Mouse (Mus musculus) naive thymus-derived CD4-positive, alpha-beta T cell, adult 2 months (primary cell): Measurements from ENCODE around the gene Ryr3.

Source experiments
- DNase-seq: peaks from one replicate; pipeline ENCODE4 v3.0.0-alpha.2; 2011; ENCODE audit warnings: low read depth

Ryr3 gene

DNA sequence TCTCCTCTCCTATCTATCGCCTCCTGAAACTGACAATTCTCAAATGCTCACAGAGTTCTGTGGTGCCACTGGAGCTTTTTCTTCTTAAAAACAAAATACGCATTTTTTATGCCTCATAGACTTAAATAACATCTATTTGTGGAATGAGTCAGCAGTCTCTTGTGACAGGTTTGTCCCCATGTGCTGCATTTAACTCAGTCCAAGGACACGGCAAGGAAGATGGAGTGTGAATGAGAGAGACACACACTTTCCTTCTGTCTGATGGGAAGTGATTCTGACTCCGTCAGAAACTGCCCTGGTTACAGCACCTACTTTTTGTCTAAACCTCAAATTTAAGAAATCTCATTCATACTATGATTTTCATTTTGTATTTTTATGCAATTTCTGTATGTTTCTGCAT, 306.3 kb downstream of the Ryr3 start:
- no peak for DNase-seq

DNA sequence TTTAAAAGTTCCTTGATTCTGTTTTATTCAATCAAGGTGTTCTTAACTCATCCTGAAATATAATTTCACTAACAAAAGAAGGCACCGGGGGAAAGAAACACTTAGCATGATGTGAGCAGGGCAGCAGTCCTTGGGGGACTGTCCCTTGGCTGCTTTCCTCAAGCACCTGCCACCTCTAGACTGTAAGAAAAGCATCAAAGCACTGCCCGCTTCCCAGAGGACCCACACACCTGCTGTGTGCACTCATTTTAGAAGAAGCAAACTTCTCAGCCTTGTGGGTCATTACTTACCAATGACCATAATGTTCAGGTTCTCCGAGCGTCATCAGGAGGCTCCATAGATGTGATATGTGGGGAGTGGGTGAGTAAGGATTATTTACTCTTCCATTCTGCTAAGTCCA, 307.8 kb downstream of the Ryr3 start:
- no peak for DNase-seq

DNA sequence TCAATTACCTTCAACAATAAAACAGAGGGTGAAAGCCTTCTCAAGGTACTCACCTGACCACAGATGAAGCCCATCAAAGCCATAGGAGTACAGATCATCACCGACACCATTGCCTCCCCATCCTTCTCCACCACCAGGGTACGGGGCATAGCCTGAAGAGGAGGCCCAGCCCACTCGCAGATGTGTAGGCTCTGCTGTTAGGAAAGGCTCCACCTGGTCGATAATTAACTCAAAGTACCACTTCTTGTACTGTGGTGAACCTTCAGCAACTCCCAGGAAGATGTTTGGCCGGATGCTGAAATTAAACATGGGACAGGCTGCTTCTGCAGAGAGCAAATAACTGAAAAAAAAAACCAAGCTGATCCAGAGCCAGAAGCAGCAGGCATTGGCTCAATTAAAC, 316.1 kb downstream of the Ryr3 start:
- DNase-seq = no peak

DNA sequence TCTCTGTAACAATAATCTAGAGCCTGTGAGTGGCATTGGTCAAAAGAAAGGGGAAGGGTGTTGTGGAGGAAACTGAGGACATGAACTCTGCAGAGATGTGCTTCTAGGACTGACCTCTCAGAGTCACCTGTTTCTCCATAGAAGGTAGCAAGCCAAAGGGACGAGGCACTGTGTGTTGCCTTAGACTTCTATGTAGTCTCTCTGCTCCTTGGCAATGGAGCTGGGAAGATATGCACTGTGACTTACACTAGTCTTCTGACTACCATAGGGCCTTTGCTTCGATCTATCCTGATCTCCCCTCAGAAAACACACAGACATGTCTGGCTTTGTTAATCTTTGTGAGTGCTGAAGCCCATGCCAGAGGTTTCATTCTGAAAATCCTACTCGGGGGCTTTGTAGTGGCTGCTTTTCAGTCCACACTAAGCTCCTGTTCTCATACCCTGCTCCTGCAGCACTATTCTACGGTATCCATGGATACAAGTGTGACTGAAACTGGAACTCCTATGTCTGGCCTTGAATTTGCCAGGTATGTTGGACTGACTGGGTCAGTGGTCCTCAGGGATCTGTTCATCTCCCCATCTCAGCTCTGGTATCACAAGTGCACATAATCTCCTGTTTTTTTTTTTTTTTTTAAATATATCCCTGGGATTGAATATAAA, 332.3 kb downstream of the Ryr3 start:
- DNase-seq = no peak

DNA sequence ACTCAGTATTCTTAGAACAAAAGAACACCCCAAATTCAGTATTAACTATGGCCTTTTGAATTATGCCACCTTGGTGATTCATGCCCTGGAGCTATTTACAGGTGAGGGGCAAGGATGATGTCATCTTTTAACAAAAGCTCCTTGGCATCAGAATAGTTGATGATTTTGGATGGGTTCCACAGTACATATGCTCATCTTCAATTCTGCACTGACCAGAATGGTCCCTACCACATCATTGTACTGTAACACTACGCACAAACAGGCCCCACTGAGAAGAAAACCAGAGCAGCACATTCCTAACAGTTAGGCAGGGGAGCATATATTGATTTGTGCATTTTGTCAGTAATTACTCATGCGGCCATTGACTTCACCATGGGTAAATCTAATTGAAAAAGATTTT, 335.1 kb downstream of the Ryr3 start:
- no peak for DNase-seq

DNA sequence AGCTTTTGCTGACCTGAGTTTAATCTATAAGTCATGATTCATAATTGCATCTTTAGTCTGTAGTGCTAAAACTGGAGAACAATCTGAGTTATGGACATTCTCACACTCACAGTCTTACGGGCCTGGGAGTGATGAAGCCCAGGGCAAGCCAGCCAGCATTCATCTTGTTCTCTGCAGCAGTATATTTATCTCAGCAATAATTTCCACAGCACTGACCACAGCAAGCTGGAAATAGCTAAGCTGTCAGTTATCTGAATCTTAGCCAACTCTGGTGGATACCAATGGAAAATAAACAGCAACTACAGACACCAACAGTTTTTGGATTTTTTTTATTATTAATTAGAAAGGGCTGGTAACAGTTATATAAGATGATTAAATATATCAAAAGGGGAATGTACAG, 335.5 kb downstream of the Ryr3 start:
- DNase-seq = no peak

DNA sequence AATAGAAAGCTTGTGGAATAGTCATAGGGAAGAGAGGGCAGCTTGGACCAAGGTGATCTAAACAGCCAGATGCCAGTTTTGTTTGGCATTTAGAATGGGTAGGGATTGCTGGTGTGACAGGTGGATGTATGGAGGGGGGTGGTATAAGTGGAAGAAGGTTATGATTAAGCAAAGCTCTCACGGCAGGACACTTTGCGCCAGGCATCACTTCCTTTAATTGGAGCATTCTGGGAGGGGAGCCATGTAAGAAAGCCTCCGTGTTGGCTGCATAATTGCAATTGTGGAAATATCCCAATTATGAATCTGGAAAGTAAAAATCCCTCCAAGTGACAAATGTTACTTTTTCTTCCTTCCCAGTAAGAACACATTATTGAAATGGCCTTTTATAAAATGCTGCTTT, 339.5 kb downstream of the Ryr3 start:
- no peak for DNase-seq

DNA sequence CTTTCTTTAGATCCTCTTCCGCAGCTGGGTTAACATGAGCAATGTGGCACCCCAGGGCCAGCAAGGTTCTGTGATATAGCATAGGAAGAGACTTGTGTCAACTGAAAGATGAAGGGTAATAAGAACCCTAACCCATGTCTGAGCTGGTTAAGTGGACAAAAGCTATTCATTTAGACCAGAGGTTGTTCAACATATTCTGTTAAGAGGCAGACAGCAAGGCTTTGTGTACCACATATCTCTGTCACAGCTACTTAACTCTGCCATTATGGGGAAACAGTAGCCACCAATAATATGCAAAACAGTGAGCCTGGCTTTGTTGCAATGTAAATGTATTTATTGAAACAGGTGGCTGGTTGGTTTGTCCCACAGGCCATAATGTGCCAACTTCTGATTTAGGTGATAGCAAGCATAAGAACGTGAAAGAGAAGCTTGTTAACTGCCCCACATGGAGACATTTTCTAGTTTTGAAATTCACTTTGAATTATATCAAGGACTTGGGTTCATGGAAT, 350.8 kb downstream of the Ryr3 start:
- DNase-seq = no peak

DNA sequence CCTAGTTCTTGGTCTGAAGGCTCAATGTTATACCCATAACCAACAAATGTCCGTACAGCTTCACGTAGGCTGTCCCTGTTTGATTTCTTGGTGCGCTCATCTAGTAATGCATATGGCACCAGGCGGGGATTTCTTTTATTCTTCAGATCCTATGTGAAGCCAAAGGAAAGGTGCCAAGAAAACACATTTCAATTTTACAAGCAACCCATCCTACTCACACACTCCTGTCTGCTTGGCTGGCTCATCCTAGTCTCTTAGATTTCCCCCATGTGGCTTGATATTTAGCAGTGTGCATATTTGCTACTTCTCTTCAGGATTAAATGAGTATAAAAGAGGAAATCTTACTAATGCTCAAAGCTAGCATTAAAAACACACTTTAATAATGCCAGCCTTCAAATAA, 355.1 kb downstream of the Ryr3 start:
- DNase-seq = no peak

DNA sequence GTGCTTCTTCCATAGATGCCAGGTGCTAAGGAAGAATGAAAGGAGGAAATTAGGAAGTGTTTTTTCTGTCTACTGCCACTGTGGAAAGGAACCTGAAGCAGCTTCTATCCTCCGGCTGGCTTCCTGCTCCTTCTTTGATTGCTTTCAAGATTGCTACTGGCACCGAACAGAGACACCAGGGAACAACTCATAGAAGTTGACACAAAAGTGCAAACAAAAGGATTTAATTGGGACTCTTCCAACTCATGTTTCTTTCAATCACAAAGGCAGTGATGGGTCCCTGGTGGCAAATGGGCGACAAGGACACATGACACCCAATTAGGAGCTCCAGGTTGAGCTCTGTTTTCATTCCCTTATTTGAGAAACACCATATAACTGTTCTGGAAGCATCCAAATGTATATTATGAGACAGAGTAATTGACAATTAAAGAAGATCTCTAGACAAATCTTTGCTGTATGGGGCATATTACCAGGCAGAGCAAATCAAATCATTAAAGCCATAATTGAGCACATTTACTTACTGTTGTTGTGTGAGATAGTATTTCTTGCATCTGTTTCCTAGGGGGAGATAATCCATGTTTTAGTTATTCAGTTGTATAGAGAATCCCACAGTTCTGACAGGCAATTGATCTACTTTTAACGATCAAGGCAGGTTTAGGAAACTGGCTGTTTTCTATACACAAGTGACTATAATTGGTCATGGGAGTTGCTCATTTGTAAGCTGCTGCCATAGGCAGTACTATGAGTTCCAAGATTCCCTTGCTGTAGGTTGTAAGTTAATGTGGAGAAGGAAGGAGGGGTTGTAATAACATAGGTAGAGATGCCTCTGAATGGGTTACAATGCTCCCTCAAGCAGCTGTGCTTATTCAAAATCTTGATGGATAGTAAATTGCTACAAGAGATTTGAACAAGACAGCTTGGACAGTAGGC, 371.0 kb downstream of the Ryr3 start:
- no peak for DNase-seq

DNA sequence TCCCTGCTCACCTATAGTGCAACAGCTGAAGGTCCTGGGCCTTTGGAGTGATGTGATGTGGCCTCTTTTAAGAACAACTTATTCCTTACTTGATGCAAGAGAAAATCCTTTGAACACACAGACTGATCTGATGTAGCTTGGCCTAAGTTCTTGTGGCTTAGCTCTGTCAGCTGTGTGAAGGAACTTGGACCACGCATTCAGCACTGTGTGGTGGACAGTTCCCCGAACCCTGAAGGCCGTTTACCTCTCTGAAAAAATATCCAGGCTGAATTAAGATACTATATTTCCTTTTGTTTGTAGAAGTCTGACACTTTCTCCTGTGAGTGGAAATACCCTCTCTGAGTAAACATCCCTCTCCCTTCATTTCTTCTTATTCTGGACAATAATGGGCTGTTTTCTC, 374.0 kb downstream of the Ryr3 start:
- no peak for DNase-seq

DNA sequence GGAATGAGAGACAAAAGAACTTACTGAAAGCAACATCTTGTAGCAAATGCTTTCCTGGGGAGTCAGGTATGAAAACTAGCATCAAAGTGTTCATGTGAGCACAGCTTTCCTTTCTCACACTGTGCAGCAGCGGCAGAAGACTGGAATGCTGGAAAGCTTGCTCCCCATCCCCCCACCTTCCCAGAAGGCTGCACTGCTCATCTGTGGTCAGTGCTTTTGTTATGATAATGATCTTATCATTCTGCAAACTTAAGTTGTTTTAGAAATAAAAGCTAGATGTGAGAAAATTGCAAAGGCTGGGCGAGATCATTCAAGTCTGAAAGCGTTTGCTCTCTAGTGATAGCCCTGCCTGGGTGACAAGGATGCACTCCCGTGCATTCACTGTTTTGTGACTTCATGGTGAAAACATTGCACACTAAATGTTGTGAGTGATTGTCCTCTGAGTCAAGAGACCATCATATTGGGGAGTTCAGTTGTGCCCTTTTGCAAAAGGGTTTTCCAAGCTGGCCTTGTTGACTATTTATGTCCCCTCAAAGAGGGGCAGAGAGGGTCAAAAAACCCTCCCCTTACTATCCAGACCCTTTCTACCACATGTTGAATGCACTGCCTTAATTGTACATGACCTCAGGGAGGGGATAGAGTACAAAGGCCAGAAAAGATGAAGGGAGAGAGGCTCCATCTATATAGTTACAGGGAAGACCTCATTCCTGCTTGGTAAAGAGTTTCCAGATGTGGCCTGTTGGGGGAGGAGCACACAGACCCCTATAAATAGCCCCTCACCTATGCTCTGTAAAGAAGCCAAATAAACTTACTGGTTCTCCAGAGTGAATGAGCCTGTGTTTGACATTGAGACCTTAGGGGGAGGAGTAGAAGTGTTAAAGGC, 385.2 kb downstream of the Ryr3 start:
- DNase-seq = no peak

DNA sequence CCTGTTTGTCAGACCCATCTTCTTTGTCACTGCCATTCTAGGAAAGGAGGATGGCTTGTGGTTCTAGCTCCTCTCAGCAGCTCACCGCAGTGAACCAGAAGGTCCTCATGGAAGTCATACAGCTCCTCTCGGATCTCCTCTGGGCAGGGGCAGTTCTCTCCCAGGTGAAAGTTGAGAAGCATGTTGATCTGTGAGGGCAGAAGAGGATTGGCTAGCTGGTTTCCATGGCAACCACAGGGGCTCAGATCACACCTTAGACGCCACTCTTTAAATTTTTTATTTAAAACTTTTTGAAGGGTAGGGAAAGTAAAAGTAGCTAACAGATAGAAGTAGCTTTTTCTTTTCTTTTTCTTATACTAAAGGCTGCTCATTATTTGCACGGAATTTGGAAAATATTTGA, 390.3 kb downstream of the Ryr3 start:
- no peak for DNase-seq

DNA sequence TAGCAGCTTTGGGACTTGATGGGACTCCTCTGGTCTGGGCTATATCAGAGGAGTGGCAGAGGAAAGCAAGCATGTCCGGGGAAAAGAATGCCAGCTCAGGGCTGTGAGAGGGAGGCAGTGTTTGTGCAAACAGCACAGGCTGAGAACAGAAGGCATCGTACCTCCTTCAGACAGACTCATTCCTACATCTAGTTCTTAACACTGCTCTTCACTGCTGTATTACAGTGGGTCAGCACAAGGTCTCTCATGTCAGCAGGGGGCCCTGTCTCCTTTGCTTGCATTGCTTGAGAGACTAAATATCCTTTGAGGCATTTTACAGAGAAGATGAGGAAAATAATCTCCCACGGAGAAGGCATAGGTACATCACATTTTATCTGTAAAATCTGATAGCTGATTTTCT, 394.2 kb downstream of the Ryr3 start:
- no peak for DNase-seq

DNA sequence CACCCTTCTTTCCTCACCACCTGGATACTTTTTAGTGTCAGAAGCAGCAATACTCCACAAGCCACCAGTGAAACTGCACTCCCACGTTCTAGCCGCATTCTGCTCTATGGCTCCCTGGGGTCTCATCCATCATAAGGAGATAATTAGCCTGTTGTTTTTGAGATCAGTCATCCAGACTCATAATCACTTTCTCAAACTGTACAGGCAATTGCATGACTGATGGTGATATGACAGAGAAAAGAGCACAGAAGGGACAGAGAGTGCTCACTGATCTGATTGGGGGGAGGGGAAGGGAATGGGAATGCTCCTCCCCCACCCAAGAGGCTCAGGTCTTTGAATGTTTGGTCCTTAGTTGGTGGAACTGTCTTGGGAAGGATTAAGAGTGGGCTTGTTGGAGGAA, 397.8 kb downstream of the Ryr3 start:
- no peak for DNase-seq

DNA sequence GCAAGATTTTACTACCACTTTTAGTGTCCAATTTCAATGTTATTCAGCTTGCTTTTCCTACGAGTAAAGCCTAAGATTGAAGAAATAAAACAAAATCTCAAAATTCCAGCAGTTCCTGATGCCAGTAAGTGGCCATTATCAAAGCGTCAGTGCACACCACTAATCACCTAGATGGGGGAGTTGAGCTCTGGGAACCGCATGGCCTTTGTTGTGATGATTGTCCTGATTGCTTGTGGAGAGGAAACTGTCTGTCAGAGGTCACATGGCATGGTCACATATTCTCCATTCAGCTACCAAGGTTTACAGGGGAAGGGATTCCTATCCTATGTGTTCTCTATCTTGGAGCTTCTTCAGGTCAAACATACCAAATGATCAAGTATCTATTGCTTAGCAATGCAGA, 399.9 kb downstream of the Ryr3 start:
- DNase-seq = no peak

DNA sequence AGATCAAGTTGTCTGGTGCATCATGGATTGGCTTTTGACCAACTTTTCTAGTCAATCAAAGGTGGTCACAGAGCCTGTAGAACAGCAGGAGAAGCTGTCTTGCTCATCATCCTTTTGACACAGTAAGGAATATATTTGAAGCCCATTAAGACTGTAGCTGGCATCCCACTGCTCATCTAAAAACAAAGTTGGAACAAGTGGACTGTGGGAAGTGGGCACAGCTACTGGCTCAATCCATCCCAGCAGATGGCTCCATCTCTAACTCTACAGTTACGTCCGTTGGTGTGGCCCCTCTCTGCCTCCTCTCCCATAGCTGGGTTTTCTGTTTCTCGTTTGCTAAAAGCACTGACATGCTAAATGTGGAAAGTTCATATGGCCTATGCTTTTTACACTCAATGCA, 400.9 kb downstream of the Ryr3 start:
- DNase-seq = no peak

DNA sequence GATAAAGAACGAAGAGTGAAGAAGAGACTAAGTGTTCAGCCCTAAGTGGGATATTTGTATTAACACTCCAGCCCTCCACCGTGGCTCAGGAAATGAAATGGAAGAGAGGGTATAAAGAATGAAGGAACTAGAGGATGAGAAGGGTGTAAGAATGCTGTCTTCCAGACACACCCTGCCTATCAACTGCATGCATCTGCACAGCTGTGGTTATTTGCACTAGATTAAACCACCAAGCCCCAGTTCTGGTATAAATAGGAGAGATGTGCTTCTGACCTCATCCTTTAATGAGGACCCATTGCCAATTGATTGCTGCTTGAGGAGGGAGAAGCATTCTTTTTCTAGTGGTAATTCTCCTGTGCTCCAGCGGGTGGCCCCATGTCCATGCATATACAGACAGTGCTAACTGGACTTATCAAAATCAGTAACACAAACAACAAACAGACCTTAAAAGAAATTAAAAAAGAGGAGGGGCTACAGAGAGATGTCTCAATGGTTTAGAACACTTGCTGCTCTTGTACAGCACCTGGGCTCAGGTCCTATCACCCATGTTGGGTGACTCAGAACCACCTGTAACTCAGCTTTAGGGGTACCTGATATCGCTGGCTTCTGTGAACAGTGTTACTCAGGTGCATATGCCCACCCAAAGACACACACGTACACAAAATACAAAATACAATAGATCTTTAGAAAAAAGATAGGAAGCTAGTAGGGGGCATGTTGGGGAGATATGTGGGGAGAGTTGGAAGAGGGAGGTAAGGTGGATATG, 404.1 kb downstream of the Ryr3 start:
- DNase-seq = no peak

DNA sequence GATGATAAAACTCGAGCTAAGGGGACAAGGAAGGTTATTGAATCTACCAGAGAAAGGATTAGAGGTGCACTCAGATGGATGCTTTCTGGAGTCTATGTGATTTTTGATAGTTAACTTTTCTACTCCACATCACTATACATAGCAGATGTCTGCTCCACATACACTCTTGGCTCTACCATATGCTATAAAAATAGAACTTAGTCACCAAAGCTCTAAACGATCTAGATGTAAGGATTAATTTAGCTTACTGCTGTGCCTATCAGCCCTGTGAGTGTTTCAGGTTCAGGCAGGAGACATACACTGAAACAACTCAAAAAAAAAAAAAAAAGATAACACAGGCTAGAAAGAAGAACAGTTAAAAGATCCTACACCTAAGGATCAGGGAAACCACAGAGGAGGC, 410.9 kb downstream of the Ryr3 start:
- no peak for DNase-seq

DNA sequence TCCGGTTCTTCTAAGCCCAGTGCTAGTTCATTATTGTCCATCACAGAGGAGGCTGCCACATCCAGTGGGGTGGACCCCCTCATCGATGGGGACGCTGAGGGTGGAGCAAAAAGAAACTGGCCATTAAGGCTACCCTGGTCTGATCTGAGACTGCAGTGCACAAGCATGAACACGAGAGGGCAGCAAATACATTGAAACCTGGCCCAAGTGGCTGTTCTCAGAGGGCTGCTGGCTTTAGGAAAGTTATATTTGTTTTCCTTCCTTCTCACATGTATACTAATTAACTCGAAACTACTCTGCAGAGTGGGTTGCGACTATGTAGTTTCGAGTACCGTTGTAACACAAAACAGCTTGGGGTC, 416.9 kb downstream of the Ryr3 start:
- DNase-seq = peak; percentile 41

DNA sequence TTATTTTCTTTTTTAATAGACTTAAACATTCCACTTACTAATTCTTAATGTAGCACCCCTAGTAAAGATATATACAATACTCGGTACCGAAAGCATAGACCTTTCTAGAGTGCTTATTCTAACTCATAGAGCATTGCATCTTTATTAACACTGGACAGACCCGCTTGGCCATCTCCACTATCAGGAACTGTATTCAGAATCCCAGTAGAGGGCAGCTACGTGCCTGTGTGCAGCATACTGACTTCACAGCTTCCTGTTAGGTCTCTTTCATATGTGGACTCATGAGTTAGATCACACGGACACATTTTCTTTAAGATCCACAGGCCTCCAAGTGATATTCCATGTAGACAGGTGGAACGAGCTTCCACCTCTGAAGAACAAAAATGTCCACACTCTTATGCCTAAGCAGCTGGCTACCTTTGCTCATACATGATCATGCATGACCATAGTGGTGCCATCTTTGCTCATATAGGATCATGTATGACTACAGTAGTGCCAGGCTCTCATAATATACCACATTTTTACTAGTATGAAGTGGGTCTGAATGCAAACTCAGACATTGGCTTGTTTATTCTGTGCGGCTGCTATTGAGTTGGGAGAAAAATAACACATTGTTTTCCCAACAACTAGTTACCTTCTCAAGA, 417.4 kb downstream of the Ryr3 start:
- DNase-seq = no peak
